Mouse (Mus musculus) ES-Bruce4 (cell line): ENCODE results near the gene Ddx5. TPM values are rescaled to one million over a fixed set of nuclear protein-coding genes. Genes with fewer than 3 reads are reported as not detected.
"Not testable (repeated sequence)": the region's sequence is repeated elsewhere in the genome, so short reads cannot be mapped to it uniquely, and the experiment has no call there.

Experiments used
- H3K27ac ChIP-seq: 2 replicates; pipeline ENCODE4 v1.5.1; 2012; ENCODE audit warnings: low read length, inconsistent platforms; ENCODE audit not compliant: insufficient read depth
- H3K27me3 ChIP-seq: 2 replicates; pipeline ENCODE4 v1.6.1; 2012; ENCODE audit warnings: mild to moderate bottlenecking, low read length, inconsistent platforms; ENCODE audit not compliant: control insufficient read depth, poor library complexity, insufficient read depth, severe bottlenecking
- H3K36me3 ChIP-seq: 2 replicates; pipeline ENCODE4 v1.6.1; 2012; ENCODE audit warnings: inconsistent platforms, mild to moderate bottlenecking, low read length, moderate library complexity; ENCODE audit not compliant: control insufficient read depth, poor library complexity, insufficient read depth, severe bottlenecking
- H3K4me1 ChIP-seq: one replicate; pipeline ENCODE4 v1.8.1; 2011; ENCODE audit warnings: low read length; ENCODE audit not compliant: control insufficient read depth, insufficient read depth
- H3K4me3 ChIP-seq: 2 replicates; pipeline ENCODE4 v1.5.1; 2011; ENCODE audit warnings: low read depth, mild to moderate bottlenecking, low read length
- H3K9ac ChIP-seq: 2 replicates; pipeline ENCODE4 v1.6.1; 2012; ENCODE audit warnings: low read depth, mild to moderate bottlenecking, inconsistent platforms; ENCODE audit not compliant: poor library complexity, severe bottlenecking
- H3K9me3 ChIP-seq: replicated peaks from 2 replicates; pipeline ENCODE4 v1.6.1; 2012; ENCODE audit warnings: mild to moderate bottlenecking, low read length, inconsistent platforms; ENCODE audit not compliant: control insufficient read depth, poor library complexity, insufficient read depth, severe bottlenecking
- CTCF ChIP-seq: IDR thresholded peaks from one replicate; pipeline ENCODE4 v1.8.1; 2011; ENCODE audit warnings: low read depth, low read length
- EP300 ChIP-seq: IDR thresholded peaks from 2 replicates; pipeline ENCODE4 v1.6.1; 2011; ENCODE audit warnings: low read depth, low read length; ENCODE audit not compliant: insufficient read depth
- POLR2A ChIP-seq: IDR thresholded peaks from one replicate; pipeline ENCODE4 v1.8.1; 2011; ENCODE audit warnings: low read length; ENCODE audit not compliant: insufficient read depth
- polyA plus RNA-seq: library from polyadenylated mRNA; stranded (reverse); fragments of >200 nt; gene quantifications from 2 replicates; pipeline ENCODE4 v1.2.4, GENCODE M21; 2011; ENCODE audit warnings: low read depth; ENCODE audit not compliant: missing spikeins, insufficient read depth, insufficient read length

Gene Ddx5
- polyA plus RNA-seq, 1 experiment: 946 TPM

GRCm38 (mm10) chr11:106787131-106788025 lies 1.6 kb downstream of the Ddx5 start:
- Histone ChIP-seq H3K36me3 (peaks cover 51% of the 10 kb centered on the region), H3K9ac (peak overlapping the region; percentile 99), H3K4me3 (peak overlapping the region; percentile 100), H3K4me1 (no peaks in the 10 kb centered on the region), H3K9me3 (no peaks in the 10 kb centered on the region), H3K27ac (peak overlapping the region; percentile 36), H3K27me3 (no peaks in the 10 kb centered on the region)
- TF ChIP-seq POLR2A (no peak), CTCF (no peak), EP300 (no peak)

- H3K27ac ChIP-seq: no peak overlapping the region
- no peaks in the 10 kb centered on the region for H3K27me3 ChIP-seq
- no peak overlapping the region for H3K9ac ChIP-seq
- H3K9me3 ChIP-seq: no peaks in the 10 kb centered on the region
- TF ChIP-seq POLR2A: no peak
- no peak for TF ChIP-seq CTCF
- no peak for TF ChIP-seq EP300
- H3K36me3 ChIP-seq: peaks cover 64% of the 10 kb centered on the region
- no peak overlapping the region for H3K4me3 ChIP-seq
- no peaks in the 10 kb centered on the region for H3K4me1 ChIP-seq
Observed at GRCm38 (mm10) chr11:106785043-106785442, 3.9 kb downstream of the Ddx5 start.

GRCm38 (mm10) chr11:106784476-106784875 lies 4.5 kb downstream of the Ddx5 start:
- no peaks in the 10 kb centered on the region for H3K27me3 ChIP-seq
- H3K27ac ChIP-seq: no peak overlapping the region
- H3K4me3 ChIP-seq: no peak overlapping the region
- H3K9me3 ChIP-seq: no peaks in the 10 kb centered on the region
- no peaks in the 10 kb centered on the region for H3K4me1 ChIP-seq
- H3K9ac ChIP-seq: no peak overlapping the region
- TF ChIP-seq CTCF (no peak), POLR2A (no peak), EP300 (no peak)
- H3K36me3 ChIP-seq: peaks cover 66% of the 10 kb centered on the region

- Histone ChIP-seq H3K4me3 (no peak overlapping the region), H3K4me1 (no peaks in the 10 kb centered on the region), H3K27ac (peak overlapping the region; percentile 86), H3K36me3 (peaks cover 66% of the 10 kb centered on the region), H3K9me3 (no peaks in the 10 kb centered on the region), H3K27me3 (no peaks in the 10 kb centered on the region), H3K9ac (no peak overlapping the region)
- no peak for TF ChIP-seq EP300
- no peak for TF ChIP-seq POLR2A
- TF ChIP-seq CTCF: no peak
Observed at GRCm38 (mm10) chr11:106782841-106783764, 5.9 kb downstream of the Ddx5 start.

- not testable (repeated sequence) for H3K4me3 ChIP-seq, H3K9me3 ChIP-seq, H3K9ac ChIP-seq, H3K27ac ChIP-seq, H3K27me3 ChIP-seq, H3K4me1 ChIP-seq
- H3K36me3 ChIP-seq: peaks cover 64% of the 10 kb centered on the region
Observed at GRCm38 (mm10) chr11:106782271-106782670, 6.7 kb downstream of the Ddx5 start.
